Mouse (Mus musculus): ENCODE data around the gene Jmjd1c.

- TF ChIP-seq MAX (IDR thresholded peaks at IDR 0.05) (no peak), CTCF (IDR thresholded peaks at IDR 0.05; ENCODE audit: control insufficient read depth, insufficient read depth, insufficient read length) (no peak), MYOG (IDR thresholded peaks at IDR 0.05; ENCODE audit: control insufficient read depth, extremely low read depth, insufficient read length) (no peak), USF1 (IDR thresholded peaks at IDR 0.05; ENCODE audit: low read depth) (no peak), MYOD1 (IDR thresholded peaks at IDR 0.05; ENCODE audit: control insufficient read depth, insufficient read length, low read depth) (no peak), CEBPB (IDR thresholded peaks at IDR 0.05; ENCODE audit: low read depth) (no peak), FOSL1 (IDR thresholded peaks at IDR 0.05; ENCODE audit: insufficient read depth, low read length, poor library complexity, severe bottlenecking) (no peak)
Observed at GRCm38 (mm10) chr10:67124156-67124555, 28.2 kb downstream of the Jmjd1c start.
